Comparison of ENCODE assay signal across 26 mouse cellular contexts in the genomic region with DNA sequence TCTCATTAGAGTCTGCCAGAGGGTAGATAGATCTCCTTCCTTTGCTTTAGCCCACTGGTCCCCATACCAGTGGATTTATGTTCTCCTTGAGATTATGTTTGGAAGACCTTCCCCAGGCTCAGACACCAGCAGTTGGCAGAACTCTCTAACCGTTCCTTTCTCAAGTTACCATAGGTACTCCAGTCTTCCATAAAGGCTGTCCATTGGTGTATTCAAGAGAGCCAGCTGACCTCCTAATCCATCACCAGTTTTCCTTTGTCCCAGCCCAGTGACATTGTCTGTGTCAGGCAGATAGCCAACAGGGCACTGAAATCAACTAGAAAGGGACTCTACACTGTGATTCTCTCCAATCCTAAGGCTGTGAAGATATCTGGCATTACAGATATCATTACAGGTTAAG. TPM values are rescaled to one million over a fixed set of nuclear protein-coding genes. Genes with fewer than 3 reads are reported as not detected.
A peak's percentile ranks its signal among the peaks of the same experiment; 100 is the strongest.
DNase-seq lines count a peak whose midpoint lies in the region; ATAC-seq lines count a peak whose summit lies in the region.
"Had no signal": no experiment of that assay in that cellular context is flagged by ENCODE, and none has a peak within 500 bp of the region (broad histone marks: within the 10 kb centered on the region; RNA-seq: fewer than 3 reads in every experiment).

No protein-coding gene starts in this region.

- no peak overlapping the region for H3K9ac ChIP-seq in hindbrain, embryonic 15.5 days
- H3K9ac ChIP-seq in neural tube, embryonic 13.5 days: no peak overlapping the region
- H3K9ac ChIP-seq in neural tube, embryonic 15.5 days (replicated peaks): no peak overlapping the region
- H3K9ac ChIP-seq: forebrain, embryonic 13.5 days had no signal

- no peaks in the 10 kb centered on the region; the same call in 1 of the 2 replicates for H3K4me1 ChIP-seq in hindbrain, embryonic 15.5 days (replicated peaks)
- H3K4me1 ChIP-seq in hindbrain, embryonic 10.5 days (replicated peaks): no peaks in the 10 kb centered on the region
- H3K4me1 ChIP-seq in neural tube, embryonic 13.5 days (replicated peaks): no peaks in the 10 kb centered on the region
- no peaks in the 10 kb centered on the region for H3K4me1 ChIP-seq in neural tube, embryonic 15.5 days
- H3K4me1 ChIP-seq: forebrain, embryonic 13.5 days had no signal

- H3K27ac ChIP-seq in hindbrain, embryonic 15.5 days (replicated peaks): no peak overlapping the region
- H3K27ac ChIP-seq in hindbrain, embryonic 10.5 days: no peak overlapping the region
- no peak overlapping the region for H3K27ac ChIP-seq in neural tube, embryonic 13.5 days (replicated peaks)
- H3K27ac ChIP-seq in neural tube, embryonic 15.5 days (replicated peaks): no peak overlapping the region
- H3K27ac ChIP-seq: forebrain, embryonic 10.5 days; forebrain, embryonic 13.5 days had no signal

- 19% methylated on average over 1 of the region's 1 CpGs for WGBS in hindbrain, embryonic 15.5 days
- 47% methylated on average over 1 of the region's 1 CpGs for WGBS in hindbrain, embryonic 10.5 days
- WGBS in neural tube, embryonic 13.5 days: 19% methylated on average over 1 of the region's 1 CpGs
- 22% methylated on average over 1 of the region's 1 CpGs for WGBS in neural tube, embryonic 15.5 days

- H3K4me3 ChIP-seq in hindbrain, embryonic 15.5 days: no peak overlapping the region
- no peak overlapping the region for H3K4me3 ChIP-seq in hindbrain, embryonic 10.5 days
- no peak overlapping the region for H3K4me3 ChIP-seq in neural tube, embryonic 13.5 days
- H3K4me3 ChIP-seq in neural tube, embryonic 15.5 days (replicated peaks): no peak overlapping the region
- H3K4me3 ChIP-seq: forebrain, embryonic 10.5 days; forebrain, embryonic 13.5 days had no signal

- no peaks in the 10 kb centered on the region for H3K36me3 ChIP-seq in hindbrain, embryonic 15.5 days
- H3K36me3 ChIP-seq in hindbrain, embryonic 10.5 days: no peaks in the 10 kb centered on the region
- H3K36me3 ChIP-seq in neural tube, embryonic 13.5 days: no peaks in the 10 kb centered on the region
- H3K36me3 ChIP-seq in neural tube, embryonic 15.5 days: no peaks in the 10 kb centered on the region
- H3K36me3 ChIP-seq: forebrain, embryonic 10.5 days had no signal

- peak; percentile 9 for DNase-seq in embryo, embryonic 10 days (ENCODE audit: low spot score)
- DNase-seq in embryo, embryonic 9.5 days (ENCODE audit: extremely low spot score): no peak
- no peak for DNase-seq in hindbrain, embryonic 10.5 days (ENCODE audit: low spot score)
- no peak for DNase-seq in neural tube, embryonic 10.5 days (ENCODE audit: extremely low spot score, low spot score)
- DNase-seq in thymus, postnatal 25 days: no peak
- DNase-seq: adrenal gland, postnatal 10 days; adrenal gland, postnatal 36 days; cerebellum, adult 11 months; cerebellum, adult 2 months; cerebellum, adult 9-11 months; cerebellum, postnatal 25 days; embryo, embryonic 11 days; gastrocnemius, postnatal 10 days; gastrocnemius, postnatal 36 days; heart, adult 11 months; kidney, adult 11 months had no signal

- no peaks in the 10 kb centered on the region for H3K9me3 ChIP-seq in hindbrain, embryonic 15.5 days
- no peaks in the 10 kb centered on the region for H3K9me3 ChIP-seq in hindbrain, embryonic 10.5 days
- H3K9me3 ChIP-seq in neural tube, embryonic 13.5 days: no peaks in the 10 kb centered on the region
- H3K9me3 ChIP-seq in neural tube, embryonic 15.5 days (replicated peaks): no peaks in the 10 kb centered on the region
- H3K9me3 ChIP-seq: forebrain, embryonic 10.5 days; forebrain, embryonic 13.5 days had no signal

- peak; percentile 61; the same call in 1 of the 2 replicates for ATAC-seq in hindbrain, embryonic 15.5 days (ENCODE audit: low FRiP score, low read depth)
- peak; percentile 61; the same call in 1 of the 2 replicates for ATAC-seq in neural tube, embryonic 13.5 days (ENCODE audit: low read depth)
- peak; percentile 83 for ATAC-seq in neural tube, embryonic 15.5 days (ENCODE audit: low FRiP score)
- ATAC-seq: forebrain, embryonic 13.5 days; forebrain, embryonic 16.5 days had no signal

- no peaks in the 10 kb centered on the region for H3K27me3 ChIP-seq in hindbrain, embryonic 15.5 days
- no peaks in the 10 kb centered on the region for H3K27me3 ChIP-seq in hindbrain, embryonic 10.5 days (ENCODE audit: insufficient read depth, poor library complexity, severe bottlenecking)
- H3K27me3 ChIP-seq in neural tube, embryonic 13.5 days: no peaks in the 10 kb centered on the region
- H3K27me3 ChIP-seq in neural tube, embryonic 15.5 days (replicated peaks): no peaks in the 10 kb centered on the region
- H3K27me3 ChIP-seq: forebrain, embryonic 13.5 days had no signal

- no peak overlapping the region for H3K4me2 ChIP-seq in hindbrain, embryonic 15.5 days
- H3K4me2 ChIP-seq in neural tube, embryonic 13.5 days: no peak overlapping the region
- H3K4me2 ChIP-seq in neural tube, embryonic 15.5 days: no peak overlapping the region
- H3K4me2 ChIP-seq: forebrain, embryonic 13.5 days; heart, embryonic 11.5 days had no signal

RNA-seq across cellular contexts. Expression of a gene that starts 9.0 kb away (rescaled TPM):
- polyA plus RNA-seq in hindbrain, embryonic 15.5 days (2015; fragmentation: Nextera tagmentation; extraction: Ambion mirVana): 0.45 TPM in 1 of 2 replicates, not detected in the other
- not detected in 2 replicates for polyA plus RNA-seq in hindbrain, embryonic 10.5 days (2016; fragmentation: Nextera tagmentation; extraction: Ambion mirVana)
- not detected in 2 replicates for polyA plus RNA-seq in neural tube, embryonic 13.5 days (2015; fragmentation: Nextera tagmentation; extraction: Ambion mirVana)
- 0.32 and 0.38 TPM in 2 replicates for polyA plus RNA-seq in neural tube, embryonic 15.5 days (2015; fragmentation: Nextera tagmentation; extraction: Ambion mirVana)
- polyA plus RNA-seq: cerebellum, adult 2 months; forebrain, embryonic 10.5 days; forebrain, embryonic 13.5 days; forebrain, embryonic 16.5 days; heart, embryonic 11.5 days; heart, embryonic 14.5 days; heart, postnatal 0 days; inflammation-experienced regulatory T-cells, adult 6 months had no signal
